10 mouse cellular contexts compared by ENCODE assay signal in genomic region chr2:167565682-167566081, GRCm38 (mm10). TPM values are rescaled to one million over a fixed set of nuclear protein-coding genes. Genes with fewer than 3 reads are reported as not detected.
A peak's percentile ranks its signal among the peaks of the same experiment; 100 is the strongest.
DNase-seq lines count a peak whose midpoint lies in the region; ATAC-seq and TF ChIP-seq lines count a peak whose summit lies in the region.
"Had no signal": no experiment of that assay in that cellular context is flagged by ENCODE, and none has a peak within 500 bp of the region (broad histone marks: within the 10 kb centered on the region; RNA-seq: fewer than 3 reads in every experiment).

No protein-coding gene starts in this region.

- no peaks in the 10 kb centered on the region for H3K36me3 ChIP-seq in lung, embryonic 15.5 days
- no peaks in the 10 kb centered on the region for H3K36me3 ChIP-seq in kidney, adult 2 months (ENCODE audit: control insufficient read depth, insufficient read depth, low read length)

- DNase-seq in lung, postnatal 25 days (ENCODE audit: low spot score): no peak
- peak; percentile 89 for DNase-seq in heart, adult 8-10 months (ENCODE audit: low spot score)
- DNase-seq in kidney, adult 2 months: peak; percentile 85
- DNase-seq in lung, postnatal 10 days: peak; percentile 69
- DNase-seq in cerebellum, adult 11-12 months: no peak
- no peak for DNase-seq in frontal cortex, postnatal 14 days (ENCODE audit: low spot score in 2 of 2)
- DNase-seq in layer of hippocampus, adult 2 months (ENCODE audit: low spot score in 2 of 2): no peak

- ATAC-seq in lung, embryonic 15.5 days (ENCODE audit: borderline replicate concordance, extremely low read depth, low FRiP score, low TSS enrichment): peak; percentile 10; the same call in 1 of the 2 replicates
- ATAC-seq: Patski had no signal

- peak overlapping the region; percentile 34 for H3K9ac ChIP-seq in lung, embryonic 15.5 days

- peaks cover 61% of the 10 kb centered on the region for H3K4me1 ChIP-seq in lung, embryonic 15.5 days
- H3K4me1 ChIP-seq in kidney, adult 2 months (ENCODE audit: control insufficient read depth, insufficient read depth, low read length): no peaks in the 10 kb centered on the region

- H3K27me3 ChIP-seq in lung, embryonic 15.5 days: no peaks in the 10 kb centered on the region
- no peaks in the 10 kb centered on the region for H3K27me3 ChIP-seq in kidney, adult 2 months (replicated peaks; ENCODE audit: control insufficient read depth, insufficient read depth, low read length)
- H3K27me3 ChIP-seq: Patski had no signal

- peak overlapping the region; percentile 46 for H3K4me2 ChIP-seq in lung, embryonic 15.5 days

- TF ChIP-seq CTCF in kidney, adult 2 months (conservative IDR thresholded peaks at IDR 0.05; ENCODE audit: insufficient read depth, insufficient read length, low read depth, low read length): no peak
- no peak for TF ChIP-seq CTCF in layer of hippocampus, adult 2 months (conservative IDR thresholded peaks at IDR 0.05)

- H3K4me3 ChIP-seq in lung, embryonic 15.5 days: 0 out of 2 replicates have a peak overlapping the region, but pooled peaks have one; percentile 11
- H3K4me3 ChIP-seq in kidney, adult 2 months (ENCODE audit: insufficient read depth, low read depth, low read length): no peak overlapping the region
- H3K4me3 ChIP-seq in layer of hippocampus, adult 2 months: no peak overlapping the region

- 12% methylated on average over 19 of the region's 19 CpGs for WGBS in lung, embryonic 15.5 days
- 36% methylated on average over 19 of the region's 19 CpGs for WGBS in kidney, adult 2 months

- H3K9me3 ChIP-seq in lung, embryonic 15.5 days: no peaks in the 10 kb centered on the region

- no peak for TF ChIP-seq POLR2A in kidney, adult 2 months (IDR thresholded peaks at IDR 0.05; ENCODE audit: low read depth, low read length)

- H3K27ac ChIP-seq in lung, embryonic 15.5 days: peak overlapping the region; percentile 96
- peak overlapping the region; percentile 93 for H3K27ac ChIP-seq in kidney, adult 2 months (ENCODE audit: insufficient read depth, low read depth, low read length)
- H3K27ac ChIP-seq in layer of hippocampus, adult 2 months: no peak overlapping the region
- H3K27ac ChIP-seq: macrophage had no signal

RNA-seq across cellular contexts. Expression of gene Snai1, which starts 27.7 kb away (rescaled TPM):
- 107 and 109 TPM in 2 replicates for polyA plus RNA-seq in lung, embryonic 15.5 days (2015; fragmentation: Nextera tagmentation; extraction: Ambion mirVana)
- 1 to 10 TPM; 1.2 to 2.2 (median 1.4) TPM for total RNA-seq in heart, adult 8-10 months (2022)
- polyA plus RNA-seq in kidney, adult 2 months (2012; rRNA removed): 10.4 and 13.2 TPM in 2 replicates
- total RNA-seq in layer of hippocampus, adult 2 months (2021): under 1 TPM; 0.64 to 0.82 TPM
- polyA plus RNA-seq: macrophage had no signal

Comparison
In these comparisons a context has a peak if more than half of its experiments do, and no peak if none do; other contexts are left out.
1. DNase-seq: peak in heart, adult 8-10 months (single experiment), kidney, adult 2 months (single experiment) and lung, postnatal 10 days (single experiment); none in lung, postnatal 25 days (single experiment), cerebellum, adult 11-12 months (single experiment), frontal cortex, postnatal 14 days (0 of 2) and layer of hippocampus, adult 2 months (0 of 2).